Mouse (Mus musculus): ENCODE results near the gene Nek7. TPM values are rescaled to one million over a fixed set of nuclear protein-coding genes. Genes with fewer than 3 reads are reported as not detected.

The Nek7 gene
- total RNA-seq, 2 experiments from 2014 or later, result 111 to 124 TPM

DNA sequence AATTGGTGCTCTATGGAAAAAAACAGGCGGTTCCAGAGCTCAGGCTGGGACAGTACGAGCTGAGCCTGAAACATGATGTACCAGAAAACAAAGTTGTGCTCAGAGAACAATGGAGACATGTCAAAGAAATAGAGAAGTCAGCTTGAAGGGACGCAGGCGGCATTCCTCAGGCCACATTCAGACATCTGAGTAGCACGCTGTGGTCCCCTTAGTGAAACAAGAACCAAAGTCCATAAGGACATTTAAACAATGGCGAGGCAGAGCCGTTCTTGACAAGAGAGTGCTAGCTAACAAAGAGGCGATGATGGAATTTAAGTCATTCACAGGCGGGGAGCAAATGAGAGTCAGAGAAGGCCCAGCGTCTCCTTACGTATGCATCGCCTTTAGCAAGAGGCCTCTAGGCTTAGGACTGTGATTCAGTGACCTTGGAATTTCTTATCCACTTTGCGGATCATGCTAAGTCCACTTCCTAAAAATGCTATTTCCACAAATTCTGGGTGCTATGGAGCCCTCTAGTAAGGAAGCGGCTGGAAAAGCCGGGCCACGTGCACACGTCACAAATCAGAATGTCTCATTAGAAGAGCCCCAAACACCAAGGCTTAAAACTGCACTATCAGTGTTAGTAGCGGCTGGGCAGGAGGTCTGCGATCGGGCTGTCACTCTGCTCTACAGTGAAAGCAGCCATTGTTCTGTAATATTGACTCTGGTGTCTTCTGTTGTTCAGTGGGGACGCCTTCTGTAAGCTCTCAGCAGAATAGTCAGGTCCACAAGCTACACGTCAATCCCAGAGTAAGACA, 48.2 kb downstream of the Nek7 start:
- DNase-seq (ENCODE audit: low spot score), result no peak

DNA sequence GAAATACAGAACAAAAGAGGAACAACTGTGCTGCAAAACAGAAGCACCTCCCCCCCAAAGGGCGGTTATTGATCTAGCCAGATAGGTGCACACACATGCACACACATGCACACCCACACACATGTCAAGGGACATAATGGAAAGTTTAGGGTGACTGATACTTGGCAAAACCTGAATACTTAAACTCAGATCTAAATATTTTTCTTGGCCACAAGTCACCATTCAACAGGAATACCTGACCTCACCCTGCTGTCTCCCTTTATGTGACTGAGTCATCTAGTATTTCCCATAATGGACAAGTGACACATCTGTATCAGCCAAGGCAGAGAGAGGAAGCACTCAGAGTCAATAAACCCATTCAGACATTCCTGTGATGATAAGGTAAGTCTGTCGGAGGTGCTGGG, 48.9 kb downstream of the Nek7 start:
- DNase-seq (ENCODE audit: low spot score), result no peak

DNA sequence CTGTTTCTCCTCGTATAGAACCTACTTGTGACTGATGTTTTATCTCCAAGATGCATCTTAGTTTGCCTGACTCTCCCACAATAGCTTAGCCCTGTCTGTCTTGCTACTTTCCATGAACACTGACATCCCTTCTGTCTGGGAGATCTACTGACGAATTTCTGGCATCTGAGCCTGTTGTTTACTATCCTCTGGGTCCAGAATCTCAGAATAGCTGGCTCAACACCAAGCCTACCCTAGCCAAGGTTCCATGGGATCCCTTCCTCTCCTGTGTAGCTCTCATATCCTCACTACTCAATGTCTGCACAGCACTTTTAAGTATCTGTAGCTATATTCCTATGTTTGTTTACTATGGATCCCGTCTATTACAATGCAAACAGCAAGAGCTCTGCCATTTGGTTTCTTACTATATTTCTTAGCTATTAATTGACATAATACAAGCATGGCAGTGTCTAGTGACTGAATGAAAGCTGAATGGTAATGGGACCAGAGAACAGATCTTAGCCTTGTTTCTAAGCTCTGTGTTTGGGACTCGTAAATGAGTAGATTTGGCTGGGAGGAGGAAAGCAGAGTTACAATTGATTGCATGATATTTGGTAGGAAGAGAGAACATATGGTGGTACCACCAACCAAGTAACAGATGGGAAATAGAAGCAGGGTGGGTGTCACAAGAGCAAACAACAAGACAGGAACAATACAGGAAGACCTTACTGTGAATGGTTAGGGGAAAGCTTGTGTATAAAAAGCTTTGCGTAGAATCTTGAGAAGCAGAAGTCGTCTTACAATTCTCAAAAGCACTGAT, 51.3 kb downstream of the Nek7 start:
- DNase-seq (ENCODE audit: low spot score), result peak; percentile 67

DNA sequence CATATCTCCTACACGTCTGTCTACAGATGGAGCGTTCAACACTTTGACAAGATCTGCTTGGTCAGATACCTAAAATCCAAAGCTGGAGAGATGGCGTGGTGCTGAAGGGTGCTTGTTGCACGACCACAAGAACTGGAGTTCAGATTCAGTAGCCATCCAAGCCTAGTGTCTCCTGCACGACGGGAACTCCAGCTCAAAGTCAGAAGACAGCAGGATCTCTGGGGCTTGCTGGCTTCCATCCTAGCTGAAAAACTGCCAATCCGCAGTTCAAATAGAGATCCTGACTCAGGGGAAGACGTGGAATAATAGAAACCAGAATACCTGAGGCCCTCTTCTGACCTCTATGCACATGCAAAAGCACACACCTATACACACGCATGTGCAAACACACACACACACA, 52.0 kb downstream of the Nek7 start:
- peak; percentile 45 for DNase-seq (ENCODE audit: low spot score)

DNA sequence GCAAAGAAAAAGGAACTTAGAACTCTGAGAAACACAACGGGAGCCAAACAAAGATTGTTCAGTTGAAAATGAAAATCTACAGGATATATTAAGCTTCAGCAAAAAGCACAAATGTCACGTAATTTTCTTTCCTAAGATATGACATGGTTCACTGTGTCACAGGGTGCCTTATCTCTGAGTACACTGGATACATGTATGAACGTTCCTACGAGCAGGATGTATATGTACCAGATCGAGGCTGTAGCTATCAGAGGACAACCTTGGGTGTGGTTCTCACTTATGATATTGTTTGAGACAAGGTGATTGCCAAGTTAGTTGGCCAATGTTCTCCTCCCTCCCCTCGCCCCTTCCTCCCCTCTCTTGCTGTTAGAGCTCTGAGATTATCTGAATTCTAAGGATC, 55.3 kb downstream of the Nek7 start:
- no peak for DNase-seq (ENCODE audit: low spot score)

DNA sequence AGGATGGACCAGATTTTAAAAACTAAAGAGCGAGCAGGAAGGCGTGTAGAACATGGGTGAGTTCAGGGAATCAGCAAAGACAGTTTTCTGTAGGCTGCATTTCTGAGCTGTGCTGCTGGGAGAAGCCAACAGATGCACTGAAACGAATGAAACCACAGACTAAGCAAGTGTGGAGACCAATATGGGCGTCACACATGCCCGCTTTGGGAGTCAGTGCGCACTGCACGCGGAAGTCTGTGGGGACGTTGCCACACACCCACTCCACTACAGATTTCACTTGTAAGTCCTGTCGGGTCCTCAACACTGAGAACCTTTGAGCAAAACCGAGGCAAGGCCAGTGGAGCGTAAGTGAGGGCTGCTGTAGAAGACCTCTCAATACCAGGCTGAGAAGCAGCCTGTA, 59.2 kb downstream of the Nek7 start:
- DNase-seq (ENCODE audit: low spot score), result no peak

DNA sequence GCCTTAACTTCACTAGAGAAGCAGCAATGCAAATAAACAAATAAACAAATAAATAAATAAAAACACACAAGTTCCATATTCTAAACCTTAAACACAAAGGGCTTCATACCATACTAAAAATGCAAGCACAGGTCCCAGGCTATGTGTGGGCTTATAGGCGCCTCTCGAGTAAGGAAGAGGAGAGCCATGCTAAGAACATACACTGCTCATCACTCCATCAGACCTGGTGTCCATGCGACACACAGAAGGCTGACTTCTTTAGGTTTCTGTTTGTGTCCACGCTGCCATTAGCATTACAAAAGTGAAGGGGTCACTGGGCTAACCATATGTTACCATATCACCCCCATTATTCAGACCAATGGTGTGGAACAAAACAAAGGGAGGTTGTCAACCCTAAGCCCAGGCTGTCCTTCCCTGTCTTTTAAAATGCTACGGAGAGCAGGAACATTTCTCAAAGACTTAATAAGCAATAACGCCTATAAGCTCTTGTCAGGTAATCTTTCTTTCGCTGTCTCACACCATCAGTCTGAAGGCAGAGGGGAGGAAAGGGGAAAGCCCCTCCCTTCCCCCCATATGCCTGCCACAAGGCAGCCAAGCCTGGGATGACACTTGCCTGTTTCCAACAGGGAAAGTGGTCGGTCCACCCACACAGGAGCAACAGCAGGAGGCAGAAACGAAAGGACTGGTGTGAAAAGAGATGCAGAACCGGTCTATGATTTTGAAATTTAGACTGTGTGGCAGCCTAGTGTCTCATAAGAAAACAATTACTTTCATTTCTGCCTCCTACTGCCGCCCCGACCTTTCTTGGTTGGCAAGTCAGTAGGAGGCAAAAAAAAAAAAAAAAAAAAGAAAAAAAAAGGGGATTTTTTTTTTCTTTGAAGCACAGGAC, 60.5 kb downstream of the Nek7 start:
- DNase-seq (ENCODE audit: low spot score), result no peak

DNA sequence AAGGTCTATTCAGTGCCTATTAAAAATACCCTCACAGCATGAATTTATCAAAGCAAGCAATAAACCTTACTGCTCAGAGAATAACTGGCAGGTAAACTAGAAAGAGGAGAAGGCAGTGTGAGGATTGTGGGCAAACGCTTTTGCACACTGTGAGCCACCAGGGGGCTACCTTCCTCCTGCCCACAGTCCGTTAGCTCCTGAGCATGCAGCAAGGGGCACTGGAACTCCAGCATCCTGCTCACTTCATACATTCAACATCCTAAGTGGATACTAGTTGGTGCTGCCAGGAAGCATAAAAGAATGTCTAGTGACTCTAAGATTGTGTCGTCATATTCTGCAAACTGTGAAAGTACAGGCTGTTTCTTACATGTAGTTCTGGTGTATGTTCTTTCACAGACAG, 61.6 kb downstream of the Nek7 start:
- no peak for DNase-seq (ENCODE audit: low spot score)

DNA sequence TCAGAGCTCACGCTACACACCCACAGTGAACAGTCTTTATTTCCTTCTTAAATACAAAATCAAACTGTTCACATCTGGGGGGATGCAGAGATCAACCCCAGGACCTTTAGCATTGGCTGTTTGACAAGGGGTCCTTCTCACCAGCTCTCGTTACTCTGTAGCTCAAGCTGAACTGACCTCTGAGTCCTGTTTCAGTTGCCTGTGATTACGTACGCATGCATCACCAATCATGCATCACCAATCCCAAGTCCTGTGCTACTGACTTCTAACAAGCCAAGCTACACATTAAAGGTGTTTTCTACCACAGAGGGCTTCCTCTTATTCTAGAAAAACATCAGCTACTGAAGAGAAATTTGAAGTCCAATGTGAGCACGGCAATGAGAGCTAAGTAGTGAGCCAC, 65.0 kb downstream of the Nek7 start:
- no peak for DNase-seq (ENCODE audit: low spot score)

DNA sequence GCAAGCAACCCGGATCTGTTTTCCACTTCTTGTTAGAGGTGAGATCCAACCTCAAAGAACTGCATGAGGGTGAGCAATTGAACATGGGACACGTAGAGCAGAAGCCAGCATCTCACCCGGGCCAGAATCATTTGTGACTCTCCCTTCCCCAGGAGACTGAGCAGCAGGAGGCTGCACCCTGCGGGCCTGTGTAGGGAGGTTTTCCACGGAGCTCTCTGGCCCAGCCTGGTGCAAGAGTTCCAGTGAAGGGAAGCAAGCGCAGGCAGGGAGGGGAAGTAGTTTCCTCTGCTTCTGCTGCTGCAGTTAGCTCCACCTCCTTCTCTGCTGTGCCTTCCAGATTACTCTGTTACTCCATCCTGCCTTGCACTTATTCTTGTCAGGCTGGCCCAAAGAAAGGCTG, 69.8 kb downstream of the Nek7 start:
- DNase-seq (ENCODE audit: low spot score), result peak; percentile 61

DNA sequence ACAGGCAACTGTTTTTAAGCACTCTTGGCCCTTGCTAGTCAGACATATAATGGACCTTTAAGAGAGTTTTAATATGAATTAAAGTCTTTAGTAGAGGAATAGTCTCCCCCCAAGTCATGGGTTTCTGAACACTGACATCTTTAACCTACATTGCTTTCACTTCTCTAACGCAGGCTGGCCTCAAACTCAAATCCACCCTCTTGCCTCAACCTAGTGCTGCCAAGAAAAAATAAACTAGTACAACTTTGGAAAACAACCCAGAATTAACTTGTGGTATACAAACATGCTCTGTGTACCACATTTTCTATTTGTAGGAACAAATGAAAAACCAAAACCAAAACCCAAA, 77.8 kb downstream of the Nek7 start:
- no peak for DNase-seq (ENCODE audit: low spot score)

DNA sequence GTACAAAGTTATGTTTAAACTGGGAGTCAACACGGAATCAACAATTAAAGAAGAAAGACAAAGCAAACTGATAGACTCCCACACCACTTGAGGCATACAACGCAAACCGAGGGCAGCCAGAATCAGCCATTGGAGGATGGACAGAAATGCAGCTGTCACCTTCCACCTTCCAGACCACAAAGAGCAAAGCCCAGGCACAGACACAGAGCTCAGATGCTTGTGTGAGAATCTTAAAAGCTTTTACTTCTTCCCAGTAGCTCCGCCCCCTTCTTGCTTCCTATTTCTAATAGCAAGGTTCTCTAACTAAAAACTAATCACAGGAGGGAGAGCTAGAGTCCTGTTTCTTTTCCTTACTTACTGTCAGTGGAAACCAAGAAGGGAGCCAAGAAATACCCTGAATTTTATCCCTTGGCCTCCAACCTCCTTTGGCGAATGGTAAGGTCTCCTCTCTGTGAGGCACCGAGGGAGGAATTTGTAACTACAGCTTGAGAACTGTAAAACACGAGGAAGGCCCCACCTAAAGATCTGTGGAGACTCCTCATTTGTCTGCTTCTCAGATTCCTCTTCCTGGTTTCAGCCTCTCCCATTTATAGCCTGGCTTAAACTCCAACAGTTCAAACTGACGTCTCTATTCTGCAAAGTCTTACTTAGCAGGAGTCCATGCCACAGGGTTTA, 78.3 kb downstream of the Nek7 start:
- peak; percentile 20 for DNase-seq (ENCODE audit: low spot score)

DNA sequence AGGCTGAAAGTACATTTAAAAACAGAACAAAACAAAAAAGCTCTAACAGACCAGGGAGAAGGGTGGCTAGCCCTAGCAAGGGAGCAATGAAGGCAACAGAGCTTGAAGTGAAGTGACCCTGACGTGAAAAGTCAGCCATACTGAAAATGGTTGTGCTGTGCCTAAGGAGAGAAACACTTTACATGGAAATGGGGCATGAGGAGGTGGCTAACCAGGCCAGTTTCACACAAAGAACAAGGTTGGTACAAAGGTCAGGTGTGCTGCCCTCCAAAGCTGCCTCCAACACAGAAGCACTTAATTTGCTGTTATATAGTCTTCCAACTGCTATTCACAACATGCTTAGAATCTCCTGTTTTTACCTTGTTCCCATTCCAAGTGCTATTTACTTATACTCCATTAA, 80.2 kb downstream of the Nek7 start:
- no peak for DNase-seq (ENCODE audit: low spot score)

DNA sequence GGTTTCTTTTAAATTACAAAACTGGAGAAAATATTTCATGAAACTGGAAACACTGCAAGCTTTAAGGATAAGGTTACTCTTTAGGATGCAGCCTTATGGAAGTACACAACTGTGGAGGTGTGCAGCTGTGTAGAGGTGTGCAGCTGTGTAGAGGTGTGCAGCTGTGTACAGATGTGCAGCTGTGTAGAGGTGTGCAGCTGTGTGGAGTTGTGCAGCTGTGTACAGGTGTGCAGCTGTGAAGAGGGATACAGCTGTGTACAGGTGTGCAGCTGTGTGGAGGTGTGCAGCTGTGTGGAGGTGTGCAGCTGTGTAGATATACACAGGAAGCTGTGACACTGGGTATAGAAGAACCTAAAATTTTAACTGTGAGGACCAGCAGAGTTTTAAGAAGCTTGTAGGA, 81.7 kb downstream of the Nek7 start:
- DNase-seq (ENCODE audit: low spot score), result no peak

DNA sequence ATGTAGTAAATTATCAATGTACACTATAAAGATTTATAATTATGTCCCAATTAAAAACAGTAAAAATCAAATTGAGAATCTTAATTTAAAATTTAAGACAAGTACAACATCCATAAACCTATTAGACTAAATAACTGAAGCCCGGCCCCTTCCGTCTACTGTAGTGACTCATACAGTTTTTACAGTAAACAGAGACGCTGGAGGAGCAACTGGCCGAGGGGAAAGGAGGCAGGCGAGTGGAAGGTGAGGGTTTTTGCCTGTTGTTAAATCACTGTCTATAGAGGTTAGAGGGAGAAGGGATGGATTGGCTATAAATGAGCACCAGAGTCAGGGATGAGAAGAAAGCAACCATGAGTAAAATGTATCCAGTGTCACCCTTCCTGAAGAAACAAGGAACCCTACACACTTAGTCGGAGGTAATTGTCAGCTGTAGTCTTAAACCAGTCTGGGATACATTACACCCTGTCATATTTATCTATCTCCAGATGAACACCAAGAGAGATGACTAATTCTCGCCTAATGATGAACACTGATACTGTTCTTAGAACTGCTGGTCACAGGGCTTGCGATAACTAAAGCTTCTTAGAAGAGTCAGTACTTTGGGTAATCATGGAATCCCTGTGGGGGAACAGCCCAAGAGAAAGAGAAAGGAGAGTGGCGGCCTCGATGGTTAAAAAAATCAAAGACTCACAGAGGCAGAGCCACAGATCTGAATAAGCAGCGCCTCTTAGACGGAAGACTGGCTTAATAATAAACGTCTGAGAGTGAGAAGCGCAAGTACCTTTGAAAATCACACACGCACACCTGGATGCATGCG, 84.0 kb downstream of the Nek7 start:
- DNase-seq (ENCODE audit: low spot score), result no peak

DNA sequence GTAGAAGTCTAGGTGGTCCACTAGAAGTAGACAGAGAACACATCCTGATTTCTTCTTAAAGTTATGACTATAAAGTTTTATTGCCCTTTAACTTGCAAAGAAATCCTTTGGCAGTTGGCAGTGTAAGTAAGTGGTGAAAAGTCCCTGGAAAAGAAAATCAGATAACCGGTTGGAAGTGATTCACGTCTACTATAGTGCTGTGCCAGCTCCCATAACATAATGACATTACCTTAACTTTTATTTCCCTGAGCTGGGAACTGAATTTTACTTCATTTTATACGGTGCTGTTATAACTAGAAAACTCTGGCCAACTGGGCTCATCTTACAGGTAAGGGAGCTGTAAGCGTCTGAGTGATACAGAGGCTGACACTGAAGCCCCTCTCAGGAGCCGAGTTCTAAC, 89.3 kb downstream of the Nek7 start:
- DNase-seq (ENCODE audit: low spot score), result no peak

DNA sequence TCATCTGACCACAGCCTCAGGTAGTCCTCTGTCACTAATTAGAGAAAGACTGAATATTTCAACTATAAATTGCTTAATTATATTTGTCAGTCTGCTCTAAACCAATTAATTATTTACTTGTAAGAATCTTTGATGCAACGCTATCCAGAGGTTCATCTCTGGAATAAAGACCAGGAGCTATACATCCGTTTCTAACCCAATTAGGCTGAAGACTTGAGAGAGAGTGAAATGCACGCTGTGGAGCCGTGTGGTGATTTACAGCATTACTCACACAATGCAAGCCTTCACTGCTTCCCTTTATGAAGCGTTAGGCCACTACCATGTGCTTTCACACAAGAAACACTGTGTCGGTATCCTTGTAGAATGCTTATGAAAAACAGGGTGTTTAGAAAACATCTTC, 96.0 kb downstream of the Nek7 start:
- DNase-seq (ENCODE audit: low spot score), result no peak

DNA sequence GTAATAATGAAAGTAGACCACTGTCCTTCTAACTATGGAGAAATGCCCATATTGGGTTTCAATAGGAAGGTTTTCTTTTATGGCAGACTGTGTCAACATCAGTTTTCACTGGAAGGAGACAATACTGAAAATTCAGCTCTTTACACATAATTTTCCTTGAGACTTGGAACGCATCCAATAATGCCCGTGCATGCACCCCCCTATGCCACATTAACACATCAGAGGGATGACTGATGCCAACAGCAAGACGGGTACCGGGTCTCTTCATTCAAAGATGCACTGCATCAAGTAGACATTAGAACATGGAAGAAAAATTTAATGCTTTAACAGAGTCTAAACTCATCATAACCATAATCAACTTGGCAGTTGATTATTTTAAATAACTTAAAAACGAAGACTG, 101.7 kb downstream of the Nek7 start:
- no peak for DNase-seq (ENCODE audit: low spot score)

DNA sequence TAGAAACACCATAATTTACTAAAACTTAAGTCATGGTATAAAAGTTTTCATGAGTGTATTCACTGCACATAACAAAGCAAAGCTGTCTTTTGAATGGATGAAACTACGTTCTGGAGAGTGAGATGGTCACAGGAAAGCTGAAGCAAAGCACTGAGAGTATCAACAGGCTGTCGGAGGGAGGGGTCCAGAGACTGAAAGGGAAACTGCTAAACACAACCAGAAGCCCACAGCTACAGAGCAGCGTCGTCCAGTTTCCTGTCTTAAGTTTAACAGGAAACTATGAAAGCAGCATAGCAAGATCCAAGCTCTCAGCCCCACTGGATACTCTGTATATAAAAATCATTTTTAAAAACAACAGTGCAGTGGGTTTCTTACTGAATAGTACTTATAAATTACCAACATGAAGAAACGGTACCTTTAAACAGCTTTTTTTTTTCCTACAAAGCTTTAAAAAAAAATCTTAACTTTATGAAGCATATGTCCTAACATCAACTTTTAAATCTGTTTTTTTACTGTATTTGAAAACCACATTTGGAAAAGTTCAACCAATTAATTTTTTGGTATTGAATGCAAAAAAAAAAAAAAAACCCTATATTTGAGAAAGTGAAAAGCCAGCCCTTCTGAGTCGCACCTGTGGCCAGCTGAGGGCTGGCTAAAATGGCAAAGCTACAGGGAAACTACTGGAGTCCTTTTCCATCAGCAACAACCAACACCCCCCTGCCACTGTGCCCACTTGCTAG, 102.4 kb downstream of the Nek7 start:
- DNase-seq (ENCODE audit: low spot score), result no peak

DNA sequence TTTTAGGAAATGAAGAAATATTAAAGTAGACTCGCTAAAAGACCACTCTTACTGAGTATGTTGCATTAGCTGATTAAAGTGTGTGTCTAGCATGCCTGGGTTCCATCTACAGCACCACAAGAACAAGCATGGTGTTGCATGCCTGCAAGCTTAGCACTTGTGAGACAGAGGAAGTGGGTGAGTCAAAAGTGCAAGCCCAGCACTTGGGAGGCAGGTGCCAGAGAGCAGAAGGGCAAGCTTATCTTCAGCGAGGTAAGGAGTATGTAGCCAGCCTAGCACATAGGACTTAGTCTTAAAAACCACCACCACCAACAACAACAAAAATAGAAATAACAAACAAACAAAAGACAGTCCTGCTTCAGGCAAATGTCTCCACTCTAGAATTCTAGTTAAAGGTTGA, 103.0 kb downstream of the Nek7 start:
- DNase-seq (ENCODE audit: low spot score), result no peak

All from gastrocnemius, adult 18-20 months (tissue).